Mouse (Mus musculus) right cerebral cortex, adult 2 months (tissue): Measurements from ENCODE around the gene Zfp329.
"Not testable (repeated sequence)": the region's sequence is repeated elsewhere in the genome, so short reads cannot be mapped to it uniquely, and the experiment has no call there.

Experiments used
- DNase-seq, 2 experiments: peaks; one replicate each; pipeline ENCODE4 v3.0.0; 2021 to 2022; ENCODE audit warnings: low spot score in 2 of 2

The Zfp329 gene

GRCm38 (mm10) chr7:12818521-12819295 lies at the start of gene Zfp329:
Zfp329 (minus strand) TSS chr7:12818858.
- peak; percentile 95 for DNase-seq

- no peak for DNase-seq
Measured at GRCm38 (mm10) chr7:12835779-12836178, 17.1 kb upstream of the Zfp329 start.

GRCm38 (mm10) chr7:12835193-12835671 lies 16.6 kb upstream of the Zfp329 start:
- DNase-seq, result peak in 1 of 2 experiments; percentile 2

GRCm38 (mm10) chr7:12834162-12835120 lies 15.8 kb upstream of the Zfp329 start, which contains the start of gene Zfp110:
Zfp110 (plus strand) TSS chr7:12834761.
- DNase-seq, result peak; percentile 80 to 89

- no peak for DNase-seq
Measured at GRCm38 (mm10) chr7:12815566-12815965, 3.1 kb downstream of the Zfp329 start.

- DNase-seq, result no peak
Measured at GRCm38 (mm10) chr7:12803727-12804071, 15.0 kb downstream of the Zfp329 start.

- peak; percentile 87 to 90 for DNase-seq
Measured at GRCm38 (mm10) chr7:12802866-12803726, 15.6 kb downstream of the Zfp329 start, which contains the start of gene Zscan18. Zscan18 (minus strand) TSS chr7:12803635.

- no peak for DNase-seq
Measured at GRCm38 (mm10) chr7:12799554-12799953, 19.1 kb downstream of the Zfp329 start.

GRCm38 (mm10) chr7:12797971-12798370 lies 20.7 kb downstream of the Zfp329 start:
- no peak for DNase-seq

- not testable (repeated sequence) for DNase-seq
Measured at GRCm38 (mm10) chr7:12792624-12793023, 26.0 kb downstream of the Zfp329 start.

- no peak for DNase-seq
Measured at GRCm38 (mm10) chr7:12788025-12788424, 30.6 kb downstream of the Zfp329 start.

- DNase-seq, result no peak
Measured at GRCm38 (mm10) chr7:12787333-12787732, 31.3 kb downstream of the Zfp329 start.

GRCm38 (mm10) chr7:12780151-12780830 lies 38.4 kb downstream of the Zfp329 start:
- peak; percentile 81 to 86 for DNase-seq

GRCm38 (mm10) chr7:12779782-12780150 lies 38.9 kb downstream of the Zfp329 start:
- DNase-seq, result no peak

- DNase-seq, result peak; percentile 12 to 24
Measured at GRCm38 (mm10) chr7:12779141-12779540, 39.5 kb downstream of the Zfp329 start.

- peak; percentile 48 to 50 for DNase-seq
Measured at GRCm38 (mm10) chr7:12774606-12775005, 44.1 kb downstream of the Zfp329 start.

- no peak for DNase-seq
Measured at GRCm38 (mm10) chr7:12774111-12774510, 44.5 kb downstream of the Zfp329 start.
